Mouse (Mus musculus) erythroblast, adult 5-6 weeks (primary cell): ENCODE data around the gene Lclat1. TPM values are rescaled to one million over a fixed set of nuclear protein-coding genes. Genes with fewer than 3 reads are reported as not detected.

Experiments used
- ATAC-seq: replicated peaks from 2 replicates; pipeline ENCODE4 v1.8.0; 2016; ENCODE audit warnings: moderate number of reproducible peaks, mild to moderate bottlenecking, moderate TSS enrichment, inconsistent platforms; ENCODE audit not compliant: poor library complexity, low FRiP score, severe bottlenecking
- total RNA-seq, 2 experiments: library from RNA; stranded (forward) in 1 of 2; stranded (reverse) in 1 of 2; fragments of 150-400 nt in 1 of 2; fragments of 200-764, 138-1000 nt in 1 of 2; gene quantifications; 2 replicates each; pipeline versions ENCODE4 v1.2.3 to v1.2.4; 2015 to 2017; ENCODE audit warnings: low replicate concordance in 2 of 2

The Lclat1 gene
- total RNA-seq, 2 experiments from 2014 or later = 3.3 to 9.0 TPM

GRCm38 (mm10) chr17:73194146-73194545 lies 86.4 kb downstream of the Lclat1 start:
- ATAC-seq = no peak

GRCm38 (mm10) chr17:73194575-73194974 lies 86.8 kb downstream of the Lclat1 start:
- ATAC-seq = no peak

GRCm38 (mm10) chr17:73195074-73195723 lies 87.4 kb downstream of the Lclat1 start:
- no peak for ATAC-seq

GRCm38 (mm10) chr17:73196139-73196538 lies 88.4 kb downstream of the Lclat1 start:
- ATAC-seq = no peak

GRCm38 (mm10) chr17:73197724-73198123 lies 89.9 kb downstream of the Lclat1 start:
- ATAC-seq = no peak

- no peak for ATAC-seq
Measured at GRCm38 (mm10) chr17:73199387-73199786, 91.6 kb downstream of the Lclat1 start.

- ATAC-seq = no peak
Measured at GRCm38 (mm10) chr17:73200380-73200779, 92.6 kb downstream of the Lclat1 start.

- ATAC-seq = no peak
Measured at GRCm38 (mm10) chr17:73203642-73204332, 96.0 kb downstream of the Lclat1 start.

- ATAC-seq = no peak
Measured at GRCm38 (mm10) chr17:73210960-73211531, 103.3 kb downstream of the Lclat1 start.

GRCm38 (mm10) chr17:73212754-73213153 lies 105.0 kb downstream of the Lclat1 start:
- ATAC-seq = no peak

- no peak for ATAC-seq
Measured at GRCm38 (mm10) chr17:73213187-73213586, 105.4 kb downstream of the Lclat1 start.

GRCm38 (mm10) chr17:73213677-73214076 lies 105.9 kb downstream of the Lclat1 start:
- ATAC-seq = no peak

GRCm38 (mm10) chr17:73217274-73217673 lies 109.5 kb downstream of the Lclat1 start:
- ATAC-seq = no peak

- ATAC-seq = no peak
Measured at GRCm38 (mm10) chr17:73220746-73221145, 113.0 kb downstream of the Lclat1 start.

- ATAC-seq = no peak
Measured at GRCm38 (mm10) chr17:73222077-73222476, 114.3 kb downstream of the Lclat1 start.

- no peak for ATAC-seq
Measured at GRCm38 (mm10) chr17:73225442-73225841, 117.7 kb downstream of the Lclat1 start.

- no peak for ATAC-seq
Measured at GRCm38 (mm10) chr17:73225996-73226395, 118.2 kb downstream of the Lclat1 start.

- no peak for ATAC-seq
Measured at GRCm38 (mm10) chr17:73226595-73226994, 118.8 kb downstream of the Lclat1 start.

GRCm38 (mm10) chr17:73227361-73227760 lies 119.6 kb downstream of the Lclat1 start:
- ATAC-seq = no peak

- ATAC-seq = no peak
Measured at GRCm38 (mm10) chr17:73229445-73230155, 121.8 kb downstream of the Lclat1 start.
